Mouse (Mus musculus): Measurements from ENCODE around the gene H1fx. TPM values are rescaled to one million over a fixed set of nuclear protein-coding genes. Genes with fewer than 3 reads are reported as not detected.

Gene H1fx
- polyA plus RNA-seq (2012; fragmentation: generic; extraction: Trizol) = 58.5 TPM
- long read RNA-seq, experiment 1, transcript H1fx-201 (1 exons, 1,217 nt) = major isoform, 7 of 7 reads
- long read RNA-seq, experiment 1, partial matches to known transcripts = 0 of 7 reads
- long read RNA-seq, experiment 1, other reads (novel, unspliced or antisense) = 0 of 7 reads
- long read RNA-seq, experiment 2 = 0 reads

GRCm38 (mm10) chr6:87981547-87982256, at the start of gene H1fx:
TSS of gene H1fx (minus strand) at chr6:87981637.
- peak within 1 kb of the TSS; percentile 93 for H3ac ChIP-seq (ENCODE audit: control insufficient read depth, insufficient read length, low read depth)
- peaks cover 21% of the 10 kb centered on the region for H3K79me2 ChIP-seq (ENCODE audit: control insufficient read depth, insufficient read depth)
- no peaks in the 10 kb centered on the region for H3K27me3 ChIP-seq (ENCODE audit: control insufficient read depth, insufficient read depth, insufficient read length)
- TF ChIP-seq USF1 (IDR thresholded peaks at IDR 0.05; ENCODE audit: low read depth) (no peak), CEBPB (IDR thresholded peaks at IDR 0.05; ENCODE audit: low read depth) (no peak), CTCF (IDR thresholded peaks at IDR 0.05; ENCODE audit: control insufficient read depth, insufficient read depth, insufficient read length) (no peak), FOSL1 (IDR thresholded peaks at IDR 0.05; ENCODE audit: insufficient read depth, low read length, poor library complexity, severe bottlenecking) (no peak), MYOD1 (IDR thresholded peaks at IDR 0.05; ENCODE audit: control insufficient read depth, insufficient read length, low read depth) (no peak), MAX (IDR thresholded peaks at IDR 0.05) (no peak), MYOG (IDR thresholded peaks at IDR 0.05; ENCODE audit: control insufficient read depth, extremely low read depth, insufficient read length) (no peak)
- H3K79me3 ChIP-seq (ENCODE audit: low read depth) = peaks cover 1% of the 10 kb centered on the region
- H3K36me3 ChIP-seq (ENCODE audit: control insufficient read depth, insufficient read depth) = peaks cover 21% of the 10 kb centered on the region
- peak within 1 kb of the TSS; percentile 68 for H3K4me3 ChIP-seq (ENCODE audit: insufficient read depth, poor library complexity, severe bottlenecking)

- Histone ChIP-seq H3K4me3 (ENCODE audit: insufficient read depth, poor library complexity, severe bottlenecking) (no peak overlapping the region), H3K27me3 (ENCODE audit: control insufficient read depth, insufficient read depth, insufficient read length) (no peaks in the 10 kb centered on the region), H3ac (ENCODE audit: control insufficient read depth, insufficient read length, low read depth) (no peak overlapping the region), H3K79me3 (ENCODE audit: low read depth) (peaks cover 92% of the 10 kb centered on the region), H3K36me3 (ENCODE audit: control insufficient read depth, insufficient read depth) (peaks cover 20% of the 10 kb centered on the region), H3K79me2 (ENCODE audit: control insufficient read depth, insufficient read depth) (peaks cover 100% of the 10 kb centered on the region)
- TF ChIP-seq CTCF (IDR thresholded peaks at IDR 0.05; ENCODE audit: control insufficient read depth, insufficient read depth, insufficient read length) = no peak
- no peak for TF ChIP-seq MYOG (IDR thresholded peaks at IDR 0.05; ENCODE audit: control insufficient read depth, extremely low read depth, insufficient read length)
- no peak for TF ChIP-seq FOSL1 (IDR thresholded peaks at IDR 0.05; ENCODE audit: insufficient read depth, low read length, poor library complexity, severe bottlenecking)
- no peak for TF ChIP-seq CEBPB (IDR thresholded peaks at IDR 0.05; ENCODE audit: low read depth)
- TF ChIP-seq MAX (IDR thresholded peaks at IDR 0.05) = no peak
- no peak for TF ChIP-seq MYOD1 (IDR thresholded peaks at IDR 0.05; ENCODE audit: control insufficient read depth, insufficient read length, low read depth)
- no peak for TF ChIP-seq USF1 (IDR thresholded peaks at IDR 0.05; ENCODE audit: low read depth)
Measured at GRCm38 (mm10) chr6:88030432-88030831, 49.0 kb upstream of the H1fx start.

GRCm38 (mm10) chr6:88027390-88027789, 46.0 kb upstream of the H1fx start:
- Histone ChIP-seq H3K36me3 (ENCODE audit: control insufficient read depth, insufficient read depth) (peaks cover 34% of the 10 kb centered on the region), H3K4me3 (ENCODE audit: insufficient read depth, poor library complexity, severe bottlenecking) (no peak overlapping the region), H3K79me3 (ENCODE audit: low read depth) (peaks cover 94% of the 10 kb centered on the region), H3ac (ENCODE audit: control insufficient read depth, insufficient read length, low read depth) (no peak overlapping the region), H3K27me3 (ENCODE audit: control insufficient read depth, insufficient read depth, insufficient read length) (no peaks in the 10 kb centered on the region), H3K79me2 (ENCODE audit: control insufficient read depth, insufficient read depth) (peaks cover 100% of the 10 kb centered on the region)
- TF ChIP-seq MYOG (IDR thresholded peaks at IDR 0.05; ENCODE audit: control insufficient read depth, extremely low read depth, insufficient read length) = no peak
- no peak for TF ChIP-seq CTCF (IDR thresholded peaks at IDR 0.05; ENCODE audit: control insufficient read depth, insufficient read depth, insufficient read length)
- TF ChIP-seq FOSL1 (IDR thresholded peaks at IDR 0.05; ENCODE audit: insufficient read depth, low read length, poor library complexity, severe bottlenecking) = no peak
- TF ChIP-seq MYOD1 (IDR thresholded peaks at IDR 0.05; ENCODE audit: control insufficient read depth, insufficient read length, low read depth) = no peak
- TF ChIP-seq MAX (IDR thresholded peaks at IDR 0.05) = no peak
- no peak for TF ChIP-seq USF1 (IDR thresholded peaks at IDR 0.05; ENCODE audit: low read depth)

- H3K79me3 ChIP-seq (ENCODE audit: low read depth) = peaks cover 96% of the 10 kb centered on the region
- H3K27me3 ChIP-seq (ENCODE audit: control insufficient read depth, insufficient read depth, insufficient read length) = no peaks in the 10 kb centered on the region
- no peak overlapping the region for H3K4me3 ChIP-seq (ENCODE audit: insufficient read depth, poor library complexity, severe bottlenecking)
- peaks cover 32% of the 10 kb centered on the region for H3K36me3 ChIP-seq (ENCODE audit: control insufficient read depth, insufficient read depth)
- TF ChIP-seq MAX (IDR thresholded peaks at IDR 0.05) (no peak), CTCF (IDR thresholded peaks at IDR 0.05; ENCODE audit: control insufficient read depth, insufficient read depth, insufficient read length) (no peak), USF1 (IDR thresholded peaks at IDR 0.05; ENCODE audit: low read depth) (no peak), FOSL1 (IDR thresholded peaks at IDR 0.05; ENCODE audit: insufficient read depth, low read length, poor library complexity, severe bottlenecking) (no peak), MYOD1 (IDR thresholded peaks at IDR 0.05; ENCODE audit: control insufficient read depth, insufficient read length, low read depth) (no peak), CEBPB (IDR thresholded peaks at IDR 0.05; ENCODE audit: low read depth) (no peak), MYOG (IDR thresholded peaks at IDR 0.05; ENCODE audit: control insufficient read depth, extremely low read depth, insufficient read length) (no peak)
- H3K79me2 ChIP-seq (ENCODE audit: control insufficient read depth, insufficient read depth) = peaks cover 100% of the 10 kb centered on the region
- H3ac ChIP-seq (ENCODE audit: control insufficient read depth, insufficient read length, low read depth) = no peak overlapping the region
Measured at GRCm38 (mm10) chr6:88023316-88023890, 42.0 kb upstream of the H1fx start.

GRCm38 (mm10) chr6:88019154-88019553, 37.7 kb upstream of the H1fx start:
- H3K79me3 ChIP-seq (ENCODE audit: low read depth) = peaks cover 91% of the 10 kb centered on the region
- H3ac ChIP-seq (ENCODE audit: control insufficient read depth, insufficient read length, low read depth) = no peak overlapping the region
- H3K79me2 ChIP-seq (ENCODE audit: control insufficient read depth, insufficient read depth) = peaks cover 100% of the 10 kb centered on the region
- H3K27me3 ChIP-seq (ENCODE audit: control insufficient read depth, insufficient read depth, insufficient read length) = no peaks in the 10 kb centered on the region
- TF ChIP-seq CEBPB (IDR thresholded peaks at IDR 0.05; ENCODE audit: low read depth) (no peak), MYOD1 (IDR thresholded peaks at IDR 0.05; ENCODE audit: control insufficient read depth, insufficient read length, low read depth) (peak; percentile 19)
- H3K36me3 ChIP-seq (ENCODE audit: control insufficient read depth, insufficient read depth) = peaks cover 21% of the 10 kb centered on the region
- H3K4me3 ChIP-seq (ENCODE audit: insufficient read depth, poor library complexity, severe bottlenecking) = no peak overlapping the region

Data from C2C12 (cell line).